Mouse (Mus musculus): ENCODE results near the gene Gpc1. TPM values are rescaled to one million over a fixed set of nuclear protein-coding genes. Genes with fewer than 3 reads are reported as not detected.

The Gpc1 gene
- polyA plus RNA-seq, 1 experiment from 2014 or later: 49.7 TPM

- H3K27me3 ChIP-seq (ENCODE audit: control insufficient read depth, insufficient read depth, low read length): no peaks in the 10 kb centered on the region
- no peaks in the 10 kb centered on the region for H3K4me1 ChIP-seq (ENCODE audit: control insufficient read depth, insufficient read depth, low read length)
- ATAC-seq (ENCODE audit: insufficient number of reproducible peaks, insufficient read depth, low FRiP score, low read depth): no peak
- 83% methylated on average over 4 of the region's 4 CpGs for WGBS
- no peak overlapping the region for H3K27ac ChIP-seq (ENCODE audit: low read length)
- H3K36me3 ChIP-seq (ENCODE audit: control insufficient read depth, insufficient read depth, low read length): peaks cover 10% of the 10 kb centered on the region; the same call in 1 of the 2 replicates
- H3K9ac ChIP-seq (replicated peaks; ENCODE audit: low read depth, low read length): no peak overlapping the region
- H3K4me2 ChIP-seq (replicated peaks; ENCODE audit: low read depth, low read length): no peak overlapping the region
- no peaks in the 10 kb centered on the region for H3K9me3 ChIP-seq (ENCODE audit: control insufficient read depth, low read depth, low read length)
- H3K4me3 ChIP-seq (ENCODE audit: low read depth, low read length): no peak overlapping the region
Observed at GRCm38 (mm10) chr1:92863268-92863667, 31.8 kb downstream of the Gpc1 start.

- no peaks in the 10 kb centered on the region for H3K4me1 ChIP-seq (ENCODE audit: control insufficient read depth, insufficient read depth, low read length)
- WGBS: 73% methylated on average over 2 of the region's 2 CpGs
- no peaks in the 10 kb centered on the region for H3K9me3 ChIP-seq (ENCODE audit: control insufficient read depth, low read depth, low read length)
- no peak for ATAC-seq (ENCODE audit: insufficient number of reproducible peaks, insufficient read depth, low FRiP score, low read depth)
- H3K27me3 ChIP-seq (ENCODE audit: control insufficient read depth, insufficient read depth, low read length): no peaks in the 10 kb centered on the region
- H3K9ac ChIP-seq (replicated peaks; ENCODE audit: low read depth, low read length): no peak overlapping the region
- no peak overlapping the region for H3K27ac ChIP-seq (ENCODE audit: low read length)
- H3K4me3 ChIP-seq (ENCODE audit: low read depth, low read length): no peak overlapping the region
- no peak overlapping the region for H3K4me2 ChIP-seq (replicated peaks; ENCODE audit: low read depth, low read length)
- no peaks in the 10 kb centered on the region for H3K36me3 ChIP-seq (ENCODE audit: control insufficient read depth, insufficient read depth, low read length)
Observed at GRCm38 (mm10) chr1:92866170-92866569, 34.7 kb downstream of the Gpc1 start.

GRCm38 (mm10) chr1:92869985-92870384 lies 38.5 kb downstream of the Gpc1 start:
- 82% methylated on average over 2 of the region's 2 CpGs for WGBS
- H3K4me3 ChIP-seq (ENCODE audit: low read depth, low read length): no peak overlapping the region

GRCm38 (mm10) chr1:92872666-92873065 lies 41.2 kb downstream of the Gpc1 start:
- no peak overlapping the region for H3K4me3 ChIP-seq (ENCODE audit: low read depth, low read length)
- no peaks in the 10 kb centered on the region for H3K27me3 ChIP-seq (ENCODE audit: control insufficient read depth, insufficient read depth, low read length)
- no peak for ATAC-seq (ENCODE audit: insufficient number of reproducible peaks, insufficient read depth, low FRiP score, low read depth)
- no peaks in the 10 kb centered on the region for H3K4me1 ChIP-seq (ENCODE audit: control insufficient read depth, insufficient read depth, low read length)
- H3K9ac ChIP-seq (replicated peaks; ENCODE audit: low read depth, low read length): no peak overlapping the region
- no peaks in the 10 kb centered on the region for H3K9me3 ChIP-seq (ENCODE audit: control insufficient read depth, low read depth, low read length)
- H3K36me3 ChIP-seq (ENCODE audit: control insufficient read depth, insufficient read depth, low read length): no peaks in the 10 kb centered on the region
- 80% methylated on average over 7 of the region's 7 CpGs for WGBS
- no peak overlapping the region for H3K27ac ChIP-seq (ENCODE audit: low read length)
- no peak overlapping the region for H3K4me2 ChIP-seq (replicated peaks; ENCODE audit: low read depth, low read length)

More at GRCm38 (mm10) chr1:92869985-92870384, 38.5 kb downstream of the Gpc1 start:
- H3K4me1 ChIP-seq (ENCODE audit: control insufficient read depth, insufficient read depth, low read length): no peaks in the 10 kb centered on the region
- no peaks in the 10 kb centered on the region for H3K36me3 ChIP-seq (ENCODE audit: control insufficient read depth, insufficient read depth, low read length)
- no peak for ATAC-seq (ENCODE audit: insufficient number of reproducible peaks, insufficient read depth, low FRiP score, low read depth)
- H3K9ac ChIP-seq (replicated peaks; ENCODE audit: low read depth, low read length): no peak overlapping the region
- H3K4me2 ChIP-seq (replicated peaks; ENCODE audit: low read depth, low read length): no peak overlapping the region
- no peak overlapping the region for H3K27ac ChIP-seq (ENCODE audit: low read length)
- H3K9me3 ChIP-seq (ENCODE audit: control insufficient read depth, low read depth, low read length): no peaks in the 10 kb centered on the region
- no peaks in the 10 kb centered on the region for H3K27me3 ChIP-seq (ENCODE audit: control insufficient read depth, insufficient read depth, low read length)

GRCm38 (mm10) chr1:92874011-92874410 lies 42.6 kb downstream of the Gpc1 start:
- 76% methylated on average over 3 of the region's 3 CpGs for WGBS
- Histone ChIP-seq H3K36me3 (ENCODE audit: control insufficient read depth, insufficient read depth, low read length) (no peaks in the 10 kb centered on the region), H3K27me3 (ENCODE audit: control insufficient read depth, insufficient read depth, low read length) (no peaks in the 10 kb centered on the region), H3K9me3 (ENCODE audit: control insufficient read depth, low read depth, low read length) (no peaks in the 10 kb centered on the region), H3K4me1 (ENCODE audit: control insufficient read depth, insufficient read depth, low read length) (no peaks in the 10 kb centered on the region), H3K4me3 (ENCODE audit: low read depth, low read length) (no peak overlapping the region), H3K9ac (replicated peaks; ENCODE audit: low read depth, low read length) (no peak overlapping the region), H3K4me2 (replicated peaks; ENCODE audit: low read depth, low read length) (no peak overlapping the region), H3K27ac (ENCODE audit: low read length) (no peak overlapping the region)
- no peak for ATAC-seq (ENCODE audit: insufficient number of reproducible peaks, insufficient read depth, low FRiP score, low read depth)

GRCm38 (mm10) chr1:92875360-92876111 lies 44.1 kb downstream of the Gpc1 start:
- H3K9ac ChIP-seq (replicated peaks; ENCODE audit: low read depth, low read length): no peak overlapping the region
- ATAC-seq (ENCODE audit: insufficient number of reproducible peaks, insufficient read depth, low FRiP score, low read depth): no peak
- H3K4me3 ChIP-seq (ENCODE audit: low read depth, low read length): no peak overlapping the region
- no peaks in the 10 kb centered on the region for H3K36me3 ChIP-seq (ENCODE audit: control insufficient read depth, insufficient read depth, low read length)
- no peak overlapping the region for H3K4me2 ChIP-seq (replicated peaks; ENCODE audit: low read depth, low read length)
- no peaks in the 10 kb centered on the region for H3K4me1 ChIP-seq (ENCODE audit: control insufficient read depth, insufficient read depth, low read length)
- H3K9me3 ChIP-seq (ENCODE audit: control insufficient read depth, low read depth, low read length): no peaks in the 10 kb centered on the region
- WGBS: 78% methylated on average over 8 of the region's 8 CpGs
- H3K27ac ChIP-seq (ENCODE audit: low read length): no peak overlapping the region
- no peaks in the 10 kb centered on the region for H3K27me3 ChIP-seq (ENCODE audit: control insufficient read depth, insufficient read depth, low read length)

- Histone ChIP-seq H3K4me2 (replicated peaks; ENCODE audit: low read depth, low read length) (no peak overlapping the region), H3K4me3 (ENCODE audit: low read depth, low read length) (no peak overlapping the region), H3K4me1 (ENCODE audit: control insufficient read depth, insufficient read depth, low read length) (no peaks in the 10 kb centered on the region), H3K9me3 (ENCODE audit: control insufficient read depth, low read depth, low read length) (no peaks in the 10 kb centered on the region), H3K36me3 (ENCODE audit: control insufficient read depth, insufficient read depth, low read length) (no peaks in the 10 kb centered on the region), H3K9ac (replicated peaks; ENCODE audit: low read depth, low read length) (no peak overlapping the region), H3K27ac (ENCODE audit: low read length) (no peak overlapping the region), H3K27me3 (ENCODE audit: control insufficient read depth, insufficient read depth, low read length) (no peaks in the 10 kb centered on the region)
- 52% methylated on average over 12 of the region's 12 CpGs for WGBS
- ATAC-seq (ENCODE audit: insufficient number of reproducible peaks, insufficient read depth, low FRiP score, low read depth): no peak
Observed at GRCm38 (mm10) chr1:92877431-92877978, 46.1 kb downstream of the Gpc1 start.

- H3K4me2 ChIP-seq (replicated peaks; ENCODE audit: low read depth, low read length): no peak overlapping the region
- no peaks in the 10 kb centered on the region for H3K36me3 ChIP-seq (ENCODE audit: control insufficient read depth, insufficient read depth, low read length)
Observed at GRCm38 (mm10) chr1:92878066-92878741, 46.8 kb downstream of the Gpc1 start.

More at GRCm38 (mm10) chr1:92878066-92878741, 46.8 kb downstream of the Gpc1 start:
- H3K4me3 ChIP-seq (ENCODE audit: low read depth, low read length): no peak overlapping the region
- no peaks in the 10 kb centered on the region for H3K9me3 ChIP-seq (ENCODE audit: control insufficient read depth, low read depth, low read length)
- H3K27ac ChIP-seq (ENCODE audit: low read length): no peak overlapping the region
- ATAC-seq (ENCODE audit: insufficient number of reproducible peaks, insufficient read depth, low FRiP score, low read depth): no peak
- H3K27me3 ChIP-seq (ENCODE audit: control insufficient read depth, insufficient read depth, low read length): no peaks in the 10 kb centered on the region
- no peaks in the 10 kb centered on the region for H3K4me1 ChIP-seq (ENCODE audit: control insufficient read depth, insufficient read depth, low read length)
- no peak overlapping the region for H3K9ac ChIP-seq (replicated peaks; ENCODE audit: low read depth, low read length)
- 81% methylated on average over 13 of the region's 13 CpGs for WGBS
